Mouse (Mus musculus) cerebellum, adult (tissue): ENCODE measurements at regions not wholly inside any gene's neighbourhood (a gene's known extent, or its start where the extent isn't known, plus 50 kb on each side); places are given as distances from the start of the nearest gene placed in this dataset.

Experiments
- ATAC-seq: cut with Nextera tagmentation; 2 replicates; pipeline ENCODE4 v1.9.2; 2017; ENCODE audit warnings: mild to moderate bottlenecking, moderate library complexity, mixed read lengths; ENCODE audit not compliant: insufficient number of reproducible peaks, low FRiP score, low TSS enrichment

GRCm38 (mm10) chr2:110426881-110427280, 63.9 kb upstream of the Fibin start:
- no peak for ATAC-seq

GRCm38 (mm10) chr2:110452694-110453093, 89.7 kb upstream of the Fibin start:
- no peak for ATAC-seq

GRCm38 (mm10) chr2:110472307-110472995, 109.5 kb upstream of the Fibin start:
- no peak for ATAC-seq

GRCm38 (mm10) chr2:110476591-110476990, 113.6 kb upstream of the Fibin start:
- ATAC-seq, result no peak

GRCm38 (mm10) chr2:110481327-110481726, 115.8 kb upstream of the Slc5a12 start:
- ATAC-seq, result no peak

GRCm38 (mm10) chr2:110486201-110486600, 110.9 kb upstream of the Slc5a12 start:
- no peak for ATAC-seq

- peak; percentile 76 for ATAC-seq
Measured at GRCm38 (mm10) chr2:110486724-110487123, 110.4 kb upstream of the Slc5a12 start.

GRCm38 (mm10) chr2:110487950-110488349, 109.1 kb upstream of the Slc5a12 start:
- ATAC-seq, result no peak

- no peak for ATAC-seq
Measured at GRCm38 (mm10) chr2:110501786-110502185, 95.3 kb upstream of the Slc5a12 start.

GRCm38 (mm10) chr2:110508162-110508748, 88.8 kb upstream of the Slc5a12 start:
- no peak for ATAC-seq

- ATAC-seq, result no peak
Measured at GRCm38 (mm10) chr2:110523173-110523803, 73.8 kb upstream of the Slc5a12 start.

GRCm38 (mm10) chr2:110528191-110528590, 68.9 kb upstream of the Slc5a12 start:
- ATAC-seq, result no peak

GRCm38 (mm10) chr2:110540140-110540539, 57.0 kb upstream of the Slc5a12 start:
- ATAC-seq, result no peak

GRCm38 (mm10) chr2:110540570-110541357, 56.3 kb upstream of the Slc5a12 start:
- no peak for ATAC-seq

GRCm38 (mm10) chr2:110541358-110541737, 55.8 kb upstream of the Slc5a12 start:
- no peak for ATAC-seq
